Mouse (Mus musculus) forebrain, embryonic 14.5 days (tissue): ENCODE measurements at regions not wholly inside any gene's neighbourhood (a gene's known extent, or its start where the extent isn't known, plus 50 kb on each side); places are given as distances from the start of the nearest gene placed in this dataset.

Experiments
- ATAC-seq: fragments of 200-750 bp; cut with Nextera tagmentation; 2 replicates; pipeline ENCODE4 v1.8.0; 2017; ENCODE audit warnings: mild to moderate bottlenecking, moderate library complexity
- DNase-seq: peaks from one replicate; pipeline ENCODE4 v3.0.0-alpha.2; 2015; ENCODE audit warnings: low spot score
- H3K27ac ChIP-seq: fragments of 300-500 bp; sonication (generic); 2 replicates; pipeline ENCODE4 v1.5.1; 2014; ENCODE audit warnings: low read depth, mild to moderate bottlenecking, control low read depth, low read length, moderate library complexity
- H3K27me3 ChIP-seq: fragments of 300-500 bp; sonication (generic); replicated peaks from 2 replicates; pipeline ENCODE4 v1.6.1; 2014; ENCODE audit warnings: low read length, control low read depth, mixed read lengths; ENCODE audit not compliant: control insufficient read depth, insufficient read depth
- H3K36me3 ChIP-seq: fragments of 300-500 bp; sonication (generic); 2 replicates; pipeline ENCODE4 v1.6.1; 2014; ENCODE audit warnings: low read length, control low read depth; ENCODE audit not compliant: control insufficient read depth, insufficient read depth
- H3K4me1 ChIP-seq: fragments of 300-500 bp; sonication (generic); 2 replicates; pipeline ENCODE4 v1.6.1; 2014; ENCODE audit warnings: antibody characterized with exemption, low read length, control low read depth; ENCODE audit not compliant: control insufficient read depth, insufficient read depth
- H3K4me2 ChIP-seq: fragments of 300-500 bp; sonication (generic); 2 replicates; pipeline ENCODE4 v1.6.1; 2014; ENCODE audit warnings: mild to moderate bottlenecking, control low read depth, low read length
- H3K4me3 ChIP-seq: fragments of 300-500 bp; sonication (generic); 2 replicates; pipeline ENCODE4 v1.5.1; 2014; ENCODE audit warnings: low read depth, low read length, control low read depth
- H3K9ac ChIP-seq: fragments of 300-500 bp; sonication (generic); 2 replicates; pipeline ENCODE4 v1.6.1; 2014; ENCODE audit warnings: mild to moderate bottlenecking, low read length, control low read depth, moderate library complexity
- H3K9me3 ChIP-seq: fragments of 300-500 bp; sonication (generic); replicated peaks from 2 replicates; pipeline ENCODE4 v1.6.1; 2016; ENCODE audit warnings: low read length, control low read depth, mixed read lengths; ENCODE audit not compliant: control insufficient read depth
- WGBS: fragments of 180-500 bp; shearing (Covaris S2); extraction: QIAGEN DNeasy Blood & Tissue Kit; methylation state at CpG from one replicate; pipeline ENCODE4 v1.1.7; 2014; 5-methylcytosine and 5-hydroxymethylcytosine counted together

- no peak overlapping the region for H3K4me2 ChIP-seq
- no peaks in the 10 kb centered on the region for H3K4me1 ChIP-seq
- no peaks in the 10 kb centered on the region for H3K27me3 ChIP-seq
- no peak for ATAC-seq
- 79% methylated on average over 1 of the region's 1 CpGs for WGBS
- DNase-seq = no peak
- no peaks in the 10 kb centered on the region for H3K9me3 ChIP-seq
- H3K27ac ChIP-seq = no peak overlapping the region
- H3K4me3 ChIP-seq = no peak overlapping the region
- no peak overlapping the region for H3K9ac ChIP-seq
- no peaks in the 10 kb centered on the region for H3K36me3 ChIP-seq
Observed at GRCm38 (mm10) chr4:105301547-105301946, 144.4 kb downstream of the Plpp3 start.

GRCm38 (mm10) chr4:105304166-105304565 is 147.0 kb downstream of the Plpp3 start:
- DNase-seq = no peak
- 26% methylated on average over 2 of the region's 2 CpGs for WGBS
- no peak overlapping the region for H3K4me3 ChIP-seq
- no peak overlapping the region for H3K4me2 ChIP-seq
- H3K27ac ChIP-seq = no peak overlapping the region
- no peak overlapping the region for H3K9ac ChIP-seq
- no peaks in the 10 kb centered on the region for H3K27me3 ChIP-seq
- ATAC-seq = no peak
- H3K4me1 ChIP-seq = no peaks in the 10 kb centered on the region
- H3K36me3 ChIP-seq = no peaks in the 10 kb centered on the region
- H3K9me3 ChIP-seq = no peaks in the 10 kb centered on the region

- H3K4me1 ChIP-seq = no peaks in the 10 kb centered on the region
- H3K4me3 ChIP-seq = no peak overlapping the region
- ATAC-seq = no peak
- H3K9me3 ChIP-seq = no peaks in the 10 kb centered on the region
- no peaks in the 10 kb centered on the region for H3K27me3 ChIP-seq
- no peaks in the 10 kb centered on the region for H3K36me3 ChIP-seq
- H3K4me2 ChIP-seq = no peak overlapping the region
- H3K9ac ChIP-seq = no peak overlapping the region
- H3K27ac ChIP-seq = no peak overlapping the region
- DNase-seq = no peak
- 80% methylated on average over 6 of the region's 6 CpGs for WGBS
Observed at GRCm38 (mm10) chr4:105305931-105306330, 148.8 kb downstream of the Plpp3 start.

- DNase-seq = no peak
- H3K9ac ChIP-seq = no peak overlapping the region
- no peak overlapping the region for H3K27ac ChIP-seq
- ATAC-seq = no peak
- H3K4me3 ChIP-seq = no peak overlapping the region
- WGBS = 79% methylated on average over 4 of the region's 4 CpGs
- H3K27me3 ChIP-seq = no peaks in the 10 kb centered on the region
- H3K4me2 ChIP-seq = no peak overlapping the region
- no peaks in the 10 kb centered on the region for H3K9me3 ChIP-seq
- H3K4me1 ChIP-seq = no peaks in the 10 kb centered on the region
- no peaks in the 10 kb centered on the region for H3K36me3 ChIP-seq
Observed at GRCm38 (mm10) chr4:105307356-105307755, 150.2 kb downstream of the Plpp3 start.

- no peak overlapping the region for H3K27ac ChIP-seq
- no peaks in the 10 kb centered on the region for H3K9me3 ChIP-seq
- H3K4me2 ChIP-seq = no peak overlapping the region
- H3K9ac ChIP-seq = no peak overlapping the region
- H3K36me3 ChIP-seq = no peaks in the 10 kb centered on the region
- 85% methylated on average over 5 of the region's 5 CpGs for WGBS
- DNase-seq (no peak), ATAC-seq (no peak)
- H3K4me1 ChIP-seq = no peaks in the 10 kb centered on the region
- no peaks in the 10 kb centered on the region for H3K27me3 ChIP-seq
- no peak overlapping the region for H3K4me3 ChIP-seq
Observed at GRCm38 (mm10) chr4:105307905-105308304, 150.8 kb downstream of the Plpp3 start.

- Histone ChIP-seq H3K4me3 (no peak overlapping the region), H3K27ac (no peak overlapping the region), H3K9ac (no peak overlapping the region), H3K9me3 (no peaks in the 10 kb centered on the region), H3K36me3 (no peaks in the 10 kb centered on the region), H3K4me1 (no peaks in the 10 kb centered on the region), H3K4me2 (no peak overlapping the region), H3K27me3 (no peaks in the 10 kb centered on the region)
- DNase-seq (no peak), ATAC-seq (no peak)
- 89% methylated on average over 5 of the region's 5 CpGs for WGBS
Observed at GRCm38 (mm10) chr4:105308971-105309488, 151.9 kb downstream of the Plpp3 start.

- Histone ChIP-seq H3K27ac (no peak overlapping the region), H3K27me3 (no peaks in the 10 kb centered on the region), H3K9ac (no peak overlapping the region), H3K4me3 (no peak overlapping the region), H3K4me1 (no peaks in the 10 kb centered on the region), H3K9me3 (no peaks in the 10 kb centered on the region), H3K36me3 (no peaks in the 10 kb centered on the region), H3K4me2 (no peak overlapping the region)
- ATAC-seq (no peak), DNase-seq (no peak)
- WGBS = 74% methylated on average over 7 of the region's 7 CpGs
Observed at GRCm38 (mm10) chr4:105312643-105313042, 155.5 kb downstream of the Plpp3 start.

- DNase-seq (no peak), ATAC-seq (no peak)
- H3K27ac ChIP-seq = no peak overlapping the region
- no peaks in the 10 kb centered on the region for H3K27me3 ChIP-seq
- H3K9me3 ChIP-seq = no peaks in the 10 kb centered on the region
- H3K36me3 ChIP-seq = no peaks in the 10 kb centered on the region
- 84% methylated on average over 10 of the region's 10 CpGs for WGBS
- H3K4me3 ChIP-seq = no peak overlapping the region
- no peak overlapping the region for H3K4me2 ChIP-seq
- no peaks in the 10 kb centered on the region for H3K4me1 ChIP-seq
- H3K9ac ChIP-seq = no peak overlapping the region
Observed at GRCm38 (mm10) chr4:105313151-105313818, 156.1 kb downstream of the Plpp3 start.

GRCm38 (mm10) chr4:105315095-105315494 is 157.9 kb downstream of the Plpp3 start:
- H3K4me2 ChIP-seq = no peak overlapping the region
- H3K9me3 ChIP-seq = no peaks in the 10 kb centered on the region
- no peaks in the 10 kb centered on the region for H3K27me3 ChIP-seq
- no peak overlapping the region for H3K4me3 ChIP-seq
- H3K9ac ChIP-seq = no peak overlapping the region
- 83% methylated on average over 5 of the region's 5 CpGs for WGBS
- DNase-seq (no peak), ATAC-seq (no peak)
- no peaks in the 10 kb centered on the region for H3K4me1 ChIP-seq
- no peak overlapping the region for H3K27ac ChIP-seq
- H3K36me3 ChIP-seq = no peaks in the 10 kb centered on the region
